Mouse (Mus musculus): ENCODE measurements around the gene Saysd1. TPM values are rescaled to one million over a fixed set of nuclear protein-coding genes. Genes with fewer than 3 reads are reported as not detected.

Gene Saysd1
- total RNA-seq, 4 experiments from 2014 or later: 2.8 to 3.9 (median 3.1) TPM

GRCm38 (mm10) chr14:20164438-20164837, 26.1 kb upstream of the Saysd1 start:
- DNase-seq (ENCODE audit: low spot score in 2 of 2): no peak

GRCm38 (mm10) chr14:20162686-20163085, 24.4 kb upstream of the Saysd1 start:
- DNase-seq (ENCODE audit: low spot score in 2 of 2): peak; percentile 16 to 43

- DNase-seq (ENCODE audit: low spot score in 2 of 2): no peak
Measured at GRCm38 (mm10) chr14:20158727-20159681, 20.7 kb upstream of the Saysd1 start.

- no peak for DNase-seq (ENCODE audit: low spot score in 2 of 2)
Measured at GRCm38 (mm10) chr14:20157595-20157994, 19.3 kb upstream of the Saysd1 start.

GRCm38 (mm10) chr14:20155718-20156117, 17.4 kb upstream of the Saysd1 start:
- DNase-seq (ENCODE audit: low spot score in 2 of 2): no peak

GRCm38 (mm10) chr14:20154937-20155336, 16.6 kb upstream of the Saysd1 start:
- DNase-seq (ENCODE audit: low spot score in 2 of 2): no peak

GRCm38 (mm10) chr14:20154245-20154644, 15.9 kb upstream of the Saysd1 start:
- DNase-seq (ENCODE audit: low spot score in 2 of 2): no peak

GRCm38 (mm10) chr14:20149127-20150080, 11.1 kb upstream of the Saysd1 start:
- DNase-seq (ENCODE audit: low spot score in 2 of 2): no peak

GRCm38 (mm10) chr14:20148514-20148913, 10.2 kb upstream of the Saysd1 start:
- no peak for DNase-seq (ENCODE audit: low spot score in 2 of 2)

GRCm38 (mm10) chr14:20147854-20148253, 9.5 kb upstream of the Saysd1 start:
- no peak for DNase-seq (ENCODE audit: low spot score in 2 of 2)

- DNase-seq (ENCODE audit: low spot score in 2 of 2): no peak
Measured at GRCm38 (mm10) chr14:20144093-20144492, 5.8 kb upstream of the Saysd1 start.

GRCm38 (mm10) chr14:20134965-20135671, 3.2 kb downstream of the Saysd1 start:
- DNase-seq (ENCODE audit: low spot score in 2 of 2): no peak

GRCm38 (mm10) chr14:20128162-20128561, 10.2 kb downstream of the Saysd1 start:
- DNase-seq (ENCODE audit: low spot score in 2 of 2): no peak

GRCm38 (mm10) chr14:20127406-20128087, 10.8 kb downstream of the Saysd1 start:
- no peak for DNase-seq (ENCODE audit: low spot score in 2 of 2)

- no peak for DNase-seq (ENCODE audit: low spot score in 2 of 2)
Measured at GRCm38 (mm10) chr14:20120868-20121267, 17.5 kb downstream of the Saysd1 start.

- DNase-seq (ENCODE audit: low spot score in 2 of 2): no peak
Measured at GRCm38 (mm10) chr14:20120012-20120411, 18.3 kb downstream of the Saysd1 start.

GRCm38 (mm10) chr14:20116149-20116605, 22.2 kb downstream of the Saysd1 start:
- DNase-seq (ENCODE audit: low spot score in 2 of 2): no peak

- no peak for DNase-seq (ENCODE audit: low spot score in 2 of 2)
Measured at GRCm38 (mm10) chr14:20114951-20115350, 23.4 kb downstream of the Saysd1 start.

- peak; percentile 63 to 73 for DNase-seq (ENCODE audit: low spot score in 2 of 2)
Measured at GRCm38 (mm10) chr14:20113964-20114363, 24.4 kb downstream of the Saysd1 start.

- DNase-seq (ENCODE audit: low spot score in 2 of 2): no peak
Measured at GRCm38 (mm10) chr14:20113189-20113961, 25.0 kb downstream of the Saysd1 start.

All from gastrocnemius, adult 8-10 months (tissue).